Mouse (Mus musculus) leukemia stem cell, adult 10-12 weeks (primary cell): Measurements from ENCODE around the gene Mapk1ip1l. TPM values are rescaled to one million over a fixed set of nuclear protein-coding genes. Genes with fewer than 3 reads are reported as not detected.

Experiments
- polyA plus RNA-seq: library from polyadenylated mRNA; stranded (reverse); fragments of >175 nt; gene quantifications from 2 replicates; pipeline ENCODE4 v1.2.3, GENCODE M21; 2012; ENCODE audit warnings: low replicate concordance

Mapk1ip1l gene
- 50.3 and 213 TPM in 2 replicates for polyA plus RNA-seq

DNA sequence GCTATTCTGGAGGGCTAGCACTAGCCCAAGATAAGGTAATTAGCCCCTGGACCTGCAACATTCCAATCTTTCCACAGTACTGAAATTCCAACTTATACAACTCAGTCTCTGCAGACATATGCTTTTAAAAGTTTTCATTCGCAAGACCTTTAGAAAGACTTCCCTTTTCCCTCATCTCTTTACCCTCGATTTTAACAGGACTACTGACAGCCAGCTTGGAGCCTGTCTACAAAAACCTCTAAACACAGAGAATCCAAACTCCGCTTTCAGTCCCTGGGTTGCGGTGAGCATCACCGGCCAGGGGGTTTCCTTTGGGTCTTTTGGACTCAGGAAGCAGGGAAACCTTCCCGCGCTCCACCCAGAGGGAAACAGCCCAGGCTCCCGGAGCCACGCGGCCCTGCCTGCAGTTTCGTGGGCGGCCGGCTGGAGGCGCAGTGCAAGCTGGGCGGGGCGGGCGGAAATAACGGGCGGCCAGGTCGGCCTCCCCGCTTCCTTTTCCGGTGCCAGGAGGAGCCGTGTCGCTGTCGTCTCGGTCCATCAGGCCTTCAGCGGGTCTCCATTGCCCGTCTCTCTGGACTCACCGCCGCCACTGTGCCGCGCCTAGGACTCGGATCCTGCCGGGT lies at the start of gene Mapk1ip1l:
Mapk1ip1l (plus strand) TSS at position 482 of the 623 bp plus-strand sequence.

DNA sequence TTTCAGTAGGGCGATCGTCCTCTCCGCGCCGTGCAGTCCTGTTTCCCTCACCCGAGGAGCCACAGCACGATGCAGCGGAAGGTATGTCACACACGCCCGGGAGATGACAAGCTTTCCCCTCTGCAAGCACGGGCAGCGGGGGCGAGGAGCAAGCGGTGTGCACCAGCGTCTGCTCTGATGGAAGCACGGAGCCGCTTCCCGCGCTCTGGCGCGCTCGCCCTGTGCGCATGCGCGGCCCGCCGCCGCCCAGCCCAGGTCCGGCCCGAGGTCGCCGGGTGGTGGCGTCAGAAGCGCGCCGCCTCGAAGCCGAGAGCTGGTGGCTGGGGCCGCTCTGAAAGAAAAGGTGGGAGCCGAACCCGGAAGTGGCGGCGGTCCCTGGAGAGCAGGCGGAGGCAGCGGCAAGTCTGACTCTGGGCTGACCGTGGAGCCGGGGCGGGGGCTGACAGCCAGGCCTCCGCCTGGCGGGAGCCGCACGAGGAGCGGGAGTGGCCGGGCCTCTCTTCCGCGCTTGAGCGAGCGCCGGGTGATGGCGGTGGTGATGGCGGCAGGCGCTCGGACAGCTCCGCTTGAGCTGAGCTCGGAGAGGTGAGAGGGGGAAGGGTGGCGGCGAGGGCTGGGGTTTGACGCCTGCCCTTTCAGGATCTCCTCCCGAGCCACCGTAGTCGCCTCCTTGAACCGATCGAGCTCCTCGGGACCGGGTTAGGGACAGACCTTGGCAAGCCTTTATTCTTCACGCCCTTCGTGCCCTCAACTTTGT lies 21.3 kb upstream of the Mapk1ip1l start, which contains the start of the genes Wdhd1 and Socs4:
Wdhd1 (minus strand) TSS at position 221 of the 757 bp plus-strand sequence.
Socs4 (plus strand) TSS at position 295 of the 757 bp plus-strand sequence.

DNA sequence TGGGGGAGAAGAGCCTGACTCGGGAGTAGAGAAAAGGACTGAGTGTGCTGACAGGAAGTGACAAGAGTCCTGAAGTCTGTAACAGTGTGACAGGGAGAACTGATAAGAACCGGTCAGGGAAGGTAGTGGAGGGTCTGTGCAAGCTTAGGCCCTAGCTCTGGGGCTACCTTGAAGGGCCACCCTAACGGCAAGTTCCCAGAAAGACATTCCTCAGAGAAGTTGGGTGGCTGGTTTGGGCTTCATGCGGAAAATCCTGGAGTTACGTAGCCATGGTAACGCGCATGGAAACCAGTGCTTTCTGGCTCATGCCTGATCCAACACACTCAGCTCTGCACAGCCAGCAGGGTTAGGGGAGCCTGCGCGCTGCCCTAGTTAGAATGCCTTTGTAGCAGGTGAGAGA lies 69.4 kb downstream of the Mapk1ip1l start, which contains the start of gene Lgals3:
Lgals3 (plus strand) TSS at position 291 of the 400 bp plus-strand sequence.

Other genes with a start within 250 kb of the Mapk1ip1l start
- 8.3 and 20.1 TPM in 2 replicates for gene Gch1, start 108.9 kb upstream of the Mapk1ip1l start, polyA plus RNA-seq
- gene Wdhd1, start 21.4 kb upstream of the Mapk1ip1l start, polyA plus RNA-seq, result 1.6 and 7.6 TPM in 2 replicates
- 2.0 and 2.6 TPM in 2 replicates for gene Socs4, start 21.3 kb upstream of the Mapk1ip1l start, polyA plus RNA-seq
- gene Lgals3, start 69.5 kb downstream of the Mapk1ip1l start, polyA plus RNA-seq, result 323 and 1,251 TPM in 2 replicates
- gene Dlgap5, start 120.1 kb downstream of the Mapk1ip1l start, polyA plus RNA-seq, result 2.5 and 29.4 TPM in 2 replicates
- gene Fbxo34, start 152.2 kb downstream of the Mapk1ip1l start, polyA plus RNA-seq, result 19.6 and 20.0 TPM in 2 replicates